Mouse (Mus musculus): ENCODE data around the gene Cmip. TPM values are rescaled to one million over a fixed set of nuclear protein-coding genes. Genes with fewer than 3 reads are reported as not detected.

The Cmip gene
- polyA plus RNA-seq, 1 experiment from 2014 or later: 9.8 TPM

- Histone ChIP-seq H3K27me3 (ENCODE audit: poor library complexity, severe bottlenecking) (peaks cover under 1% of the 10 kb centered on the region), H3K4me3 (peak overlapping the region; percentile 94), H3K9me3 (no peaks in the 10 kb centered on the region), H3K27ac (peak overlapping the region; percentile 95), H3K36me3 (replicated peaks) (peaks cover 14% of the 10 kb centered on the region), H3K4me1 (peaks cover 68% of the 10 kb centered on the region)
- no peak for DNase-seq (ENCODE audit: extremely low spot score, low spot score)
- 20% methylated on average over 14 of the region's 14 CpGs for WGBS
Measured at GRCm38 (mm10) chr8:117260234-117260929, 3.5 kb downstream of the Cmip start.

GRCm38 (mm10) chr8:117260930-117261475 lies 4.1 kb downstream of the Cmip start:
- H3K27me3 ChIP-seq (ENCODE audit: poor library complexity, severe bottlenecking): no peaks in the 10 kb centered on the region; the same call in 1 of the 2 replicates
- peaks cover 66% of the 10 kb centered on the region for H3K4me1 ChIP-seq
- DNase-seq (ENCODE audit: extremely low spot score, low spot score): no peak
- H3K27ac ChIP-seq: peak overlapping the region; percentile 95
- 33% methylated on average over 14 of the region's 14 CpGs for WGBS
- H3K9me3 ChIP-seq: no peaks in the 10 kb centered on the region
- H3K36me3 ChIP-seq (replicated peaks): peaks cover 17% of the 10 kb centered on the region
- peak overlapping the region; percentile 94 for H3K4me3 ChIP-seq

- Histone ChIP-seq H3K27ac (peak overlapping the region; percentile 95), H3K4me3 (peak overlapping the region; percentile 94; the same call in 1 of the 2 replicates), H3K36me3 (replicated peaks) (peaks cover 19% of the 10 kb centered on the region), H3K4me1 (peaks cover 62% of the 10 kb centered on the region), H3K27me3 (ENCODE audit: poor library complexity, severe bottlenecking) (no peaks in the 10 kb centered on the region), H3K9me3 (no peaks in the 10 kb centered on the region)
- 19% methylated on average over 9 of the region's 9 CpGs for WGBS
- DNase-seq (ENCODE audit: extremely low spot score, low spot score): no peak
Measured at GRCm38 (mm10) chr8:117261702-117262101, 4.8 kb downstream of the Cmip start.

DNA sequence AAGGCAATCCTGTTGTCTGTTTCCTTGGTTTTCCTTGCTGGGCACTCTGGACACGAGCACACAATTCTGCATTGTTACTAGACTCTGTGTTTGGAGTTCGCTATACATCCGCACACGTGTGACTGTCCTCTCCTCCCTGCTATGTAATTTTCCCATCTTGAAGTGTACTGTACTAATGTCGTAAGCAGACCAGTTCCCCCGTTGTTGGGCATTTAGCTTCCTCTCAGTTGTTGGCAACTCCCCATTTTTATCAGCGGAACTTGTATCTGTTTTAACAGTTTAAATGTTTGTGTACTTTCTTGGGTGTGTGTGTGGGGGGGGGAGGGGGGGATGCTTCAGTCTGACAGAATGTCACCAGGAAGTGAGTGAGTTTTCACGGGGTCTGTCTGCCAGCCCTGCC lies 5.8 kb downstream of the Cmip start:
- Histone ChIP-seq H3K36me3 (replicated peaks) (peaks cover 21% of the 10 kb centered on the region), H3K4me1 (peaks cover 65% of the 10 kb centered on the region), H3K4me3 (no peak overlapping the region), H3K9me3 (no peaks in the 10 kb centered on the region), H3K27me3 (ENCODE audit: poor library complexity, severe bottlenecking) (no peaks in the 10 kb centered on the region), H3K27ac (0 out of 2 replicates have a peak overlapping the region, but pooled peaks have one; percentile 25)
- no peak for DNase-seq (ENCODE audit: extremely low spot score, low spot score)
- WGBS: 73% methylated on average over 8 of the region's 8 CpGs

GRCm38 (mm10) chr8:117263442-117263841 lies 6.6 kb downstream of the Cmip start:
- WGBS: 70% methylated on average over 6 of the region's 6 CpGs

DNA sequence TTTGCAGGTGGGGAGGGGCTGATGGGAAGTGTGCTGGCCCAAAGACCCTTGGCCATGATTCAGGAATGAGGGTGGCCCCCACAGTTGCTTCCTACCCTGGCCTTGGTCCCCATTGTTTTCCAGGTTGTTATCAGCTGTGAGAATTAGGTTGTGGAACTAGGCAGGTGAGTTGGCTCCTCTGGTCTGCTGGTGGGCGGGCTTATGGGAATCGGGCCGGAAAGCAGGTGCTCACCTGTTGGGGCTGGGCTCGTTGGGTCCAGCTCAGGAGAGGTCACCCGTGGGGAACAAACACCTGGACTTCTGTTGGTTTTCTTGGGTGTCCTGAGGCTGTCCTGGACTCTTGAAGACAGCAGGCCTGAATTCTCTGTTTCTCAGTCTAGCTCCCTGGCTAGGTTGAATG lies 8.2 kb downstream of the Cmip start:
- H3K27ac ChIP-seq: no peak overlapping the region
- no peaks in the 10 kb centered on the region for H3K9me3 ChIP-seq
- no peaks in the 10 kb centered on the region for H3K27me3 ChIP-seq (ENCODE audit: poor library complexity, severe bottlenecking)
- peaks cover 42% of the 10 kb centered on the region for H3K36me3 ChIP-seq (replicated peaks)
- no peak for DNase-seq (ENCODE audit: extremely low spot score, low spot score)
- no peak overlapping the region for H3K4me3 ChIP-seq
- H3K4me1 ChIP-seq: peaks cover 46% of the 10 kb centered on the region
- 93% methylated on average over 5 of the region's 5 CpGs for WGBS

More at GRCm38 (mm10) chr8:117263442-117263841, 6.6 kb downstream of the Cmip start:
- no peak overlapping the region for H3K4me3 ChIP-seq
- H3K9me3 ChIP-seq: no peaks in the 10 kb centered on the region
- H3K27me3 ChIP-seq (ENCODE audit: poor library complexity, severe bottlenecking): no peaks in the 10 kb centered on the region
- peaks cover 62% of the 10 kb centered on the region for H3K4me1 ChIP-seq
- H3K27ac ChIP-seq: no peak overlapping the region
- DNase-seq (ENCODE audit: extremely low spot score, low spot score): no peak
- peaks cover 29% of the 10 kb centered on the region for H3K36me3 ChIP-seq (replicated peaks)

- no peaks in the 10 kb centered on the region for H3K9me3 ChIP-seq
- no peak overlapping the region for H3K4me3 ChIP-seq
- H3K27ac ChIP-seq: peak overlapping the region; percentile 44; the same call in 1 of the 2 replicates
- H3K36me3 ChIP-seq (replicated peaks): peaks cover 51% of the 10 kb centered on the region
- no peaks in the 10 kb centered on the region for H3K27me3 ChIP-seq (ENCODE audit: poor library complexity, severe bottlenecking)
- peaks cover 21% of the 10 kb centered on the region for H3K4me1 ChIP-seq
- 87% methylated on average over 11 of the region's 11 CpGs for WGBS
- DNase-seq (ENCODE audit: extremely low spot score, low spot score): no peak
Measured at GRCm38 (mm10) chr8:117267403-117268129, 10.7 kb downstream of the Cmip start.

DNA sequence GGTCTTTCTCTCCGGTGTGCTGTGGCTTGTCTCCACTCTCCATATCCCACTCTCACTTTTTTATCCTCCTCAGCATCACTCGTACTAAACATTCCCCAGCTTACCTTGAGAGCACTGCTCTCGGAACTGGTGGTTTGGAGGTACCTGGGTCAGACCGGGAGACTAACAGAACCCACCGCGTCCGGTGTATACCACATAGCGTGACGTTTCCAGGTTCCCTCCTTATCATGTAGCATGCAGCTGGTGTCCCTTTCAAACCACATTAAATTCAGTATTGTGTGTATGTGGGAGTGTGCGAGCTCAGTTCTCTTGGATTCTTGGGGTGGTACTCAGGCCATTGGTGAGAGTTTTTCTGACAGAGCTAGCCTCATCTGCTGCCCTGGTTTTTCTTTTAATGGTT lies 21.4 kb downstream of the Cmip start:
- peaks cover 57% of the 10 kb centered on the region for H3K4me1 ChIP-seq
- H3K27ac ChIP-seq: peak overlapping the region; percentile 80
- peak overlapping the region; percentile 31; the same call in 1 of the 2 replicates for H3K4me3 ChIP-seq
- WGBS: 87% methylated on average over 10 of the region's 10 CpGs
- H3K36me3 ChIP-seq (replicated peaks): peaks cover 39% of the 10 kb centered on the region
- H3K9me3 ChIP-seq: no peaks in the 10 kb centered on the region; the same call in 1 of the 2 replicates
- DNase-seq (ENCODE audit: extremely low spot score, low spot score): no peak
- H3K27me3 ChIP-seq (ENCODE audit: poor library complexity, severe bottlenecking): no peaks in the 10 kb centered on the region

- Histone ChIP-seq H3K27ac (peak overlapping the region; percentile 80), H3K36me3 (replicated peaks) (peaks cover 34% of the 10 kb centered on the region), H3K4me1 (peaks cover 62% of the 10 kb centered on the region), H3K27me3 (ENCODE audit: poor library complexity, severe bottlenecking) (no peaks in the 10 kb centered on the region), H3K9me3 (no peaks in the 10 kb centered on the region; the same call in 1 of the 2 replicates), H3K4me3 (peak overlapping the region; percentile 31)
- WGBS: 37% methylated on average over 20 of the region's 20 CpGs
- DNase-seq (ENCODE audit: extremely low spot score, low spot score): peak; percentile 35
Measured at GRCm38 (mm10) chr8:117278668-117279132, 21.8 kb downstream of the Cmip start.

GRCm38 (mm10) chr8:117280488-117280887 lies 23.6 kb downstream of the Cmip start:
- Histone ChIP-seq H3K4me3 (no peak overlapping the region), H3K27ac (peak overlapping the region; percentile 51; the same call in 1 of the 2 replicates), H3K4me1 (peaks cover 74% of the 10 kb centered on the region), H3K9me3 (peaks cover 3% of the 10 kb centered on the region; the same call in 1 of the 2 replicates), H3K36me3 (replicated peaks) (peaks cover 28% of the 10 kb centered on the region), H3K27me3 (ENCODE audit: poor library complexity, severe bottlenecking) (no peaks in the 10 kb centered on the region)
- DNase-seq (ENCODE audit: extremely low spot score, low spot score): no peak
- 92% methylated on average over 7 of the region's 7 CpGs for WGBS

DNA sequence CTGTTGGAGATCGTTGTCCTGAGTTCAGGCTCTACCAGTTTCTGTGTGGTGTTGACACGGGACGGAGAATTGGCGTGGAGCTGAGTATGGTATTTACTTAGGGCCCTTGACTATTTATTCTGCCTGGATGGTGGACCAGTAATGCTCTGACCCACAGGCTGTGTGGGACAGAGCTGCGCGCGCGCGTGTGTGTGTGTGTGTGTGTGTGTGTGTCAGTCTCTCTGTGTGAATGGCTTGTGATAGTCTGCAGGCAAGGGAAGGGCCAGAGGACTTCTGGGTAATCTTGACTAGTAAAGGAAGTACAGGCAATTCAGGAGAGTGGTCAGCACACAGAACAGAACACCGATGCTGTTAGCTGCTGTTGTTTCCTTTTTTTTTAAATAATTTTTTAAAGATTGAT lies 24.8 kb downstream of the Cmip start:
- no peak for DNase-seq (ENCODE audit: extremely low spot score, low spot score)
- H3K27ac ChIP-seq: peak overlapping the region; percentile 74
- peaks cover 29% of the 10 kb centered on the region for H3K36me3 ChIP-seq (replicated peaks)
- 94% methylated on average over 10 of the region's 10 CpGs for WGBS
- H3K4me3 ChIP-seq: no peak overlapping the region
- H3K9me3 ChIP-seq: peaks cover 9% of the 10 kb centered on the region; the same call in 1 of the 2 replicates
- H3K27me3 ChIP-seq (ENCODE audit: poor library complexity, severe bottlenecking): no peaks in the 10 kb centered on the region
- peaks cover 74% of the 10 kb centered on the region for H3K4me1 ChIP-seq

GRCm38 (mm10) chr8:117282141-117282950 lies 25.5 kb downstream of the Cmip start:
- DNase-seq (ENCODE audit: extremely low spot score, low spot score): no peak
- Histone ChIP-seq H3K36me3 (replicated peaks) (peaks cover 29% of the 10 kb centered on the region), H3K9me3 (peaks cover 9% of the 10 kb centered on the region; the same call in 1 of the 2 replicates), H3K4me3 (no peak overlapping the region), H3K27me3 (ENCODE audit: poor library complexity, severe bottlenecking) (no peaks in the 10 kb centered on the region), H3K4me1 (peaks cover 70% of the 10 kb centered on the region), H3K27ac (peak overlapping the region; percentile 74)
- WGBS: 71% methylated on average over 17 of the region's 17 CpGs

All from forebrain, embryonic 10.5 days (tissue).